Mouse (Mus musculus) CH12.LX (cell line): ENCODE measurements around the gene Ppid. TPM values are rescaled to one million over a fixed set of nuclear protein-coding genes. Genes with fewer than 3 reads are reported as not detected.

Experiments used
- DNase-seq: peaks from one replicate; pipeline ENCODE4 v3.0.0-alpha.2; 2013; ENCODE audit errors: extremely low read depth
- H3K27ac ChIP-seq: 2 replicates; pipeline ENCODE4 v1.5.1; 2012; ENCODE audit warnings: low read depth, mild to moderate bottlenecking, control low read depth, moderate library complexity; ENCODE audit not compliant: insufficient read depth
- H3K27me3 ChIP-seq: replicated peaks from 2 replicates; pipeline ENCODE3; 2012; ENCODE audit warnings: inconsistent platforms
- H3K36me3 ChIP-seq, 2 experiments: replicated peaks in 1 of 2; 2 replicates each; pipeline versions ENCODE3 to v1.6.1; 2012; ENCODE audit warnings: inconsistent platforms in 1 of 2, low read length in 1 of 2, mild to moderate bottlenecking in 1 of 2, mixed read lengths in 1 of 2, moderate library complexity in 1 of 2; ENCODE audit not compliant: control insufficient read depth in 1 of 2, insufficient read depth in 1 of 2
- H3K4me1 ChIP-seq, 2 experiments: 2 replicates each; pipeline ENCODE4 v1.6.1; 2012; ENCODE audit warnings: inconsistent platforms in 1 of 2, moderate library complexity in 1 of 2; ENCODE audit not compliant: insufficient read depth in 2 of 2, control insufficient read depth in 1 of 2
- H3K4me2 ChIP-seq: 2 replicates; pipeline ENCODE4 v1.6.1; 2012; ENCODE audit warnings: low read depth, mild to moderate bottlenecking, control low read depth; ENCODE audit not compliant: poor library complexity, insufficient read depth, severe bottlenecking
- H3K4me3 ChIP-seq, 3 experiments: fragments of 150-350 bp in 1 of 3; sonication (generic) in 1 of 3; replicated peaks in 1 of 3; 2 replicates each; pipeline versions ENCODE3 to v1.5.1; 2011 to 2012; ENCODE audit warnings: low read depth in 2 of 3, low read length in 2 of 3, mild to moderate bottlenecking in 2 of 3, moderate library complexity in 2 of 3, control low read depth in 1 of 3, improper control_type of control experiment in 1 of 3, inconsistent platforms in 1 of 3, mixed read lengths in 1 of 3; ENCODE audit not compliant: poor library complexity in 1 of 3
- H3K79me2 ChIP-seq: replicated peaks from 2 replicates; pipeline ENCODE4 v1.6.1; 2012; ENCODE audit warnings: mild to moderate bottlenecking, moderate library complexity; ENCODE audit not compliant: control insufficient read depth, poor library complexity, insufficient read depth, severe bottlenecking; ENCODE audit errors: extremely low read depth
- H3K9ac ChIP-seq: 2 replicates; pipeline ENCODE4 v1.6.1; 2012; ENCODE audit warnings: low read depth, mild to moderate bottlenecking, control low read depth, moderate library complexity; ENCODE audit not compliant: insufficient read depth
- H3K9me3 ChIP-seq: replicated peaks from 2 replicates; pipeline ENCODE3; 2012; ENCODE audit warnings: low read length, inconsistent platforms, mixed read lengths
- BHLHE40 ChIP-seq: IDR thresholded peaks from 2 replicates; pipeline ENCODE4 v1.6.1; 2011; ENCODE audit warnings: mild to moderate bottlenecking, low read depth, low read length, improper control_type of control experiment
- CHD1 ChIP-seq: IDR thresholded peaks from 2 replicates; pipeline ENCODE4 v1.6.1; 2012; ENCODE audit warnings: low read depth, low read length, improper control_type of control experiment, inconsistent platforms
- CHD2 ChIP-seq: IDR thresholded peaks from 2 replicates; pipeline ENCODE4 v1.6.1; 2011; ENCODE audit warnings: low read length, improper control_type of control experiment
- CTCF ChIP-seq, 2 experiments: IDR thresholded peaks in 1 of 2; conservative IDR thresholded peaks in 1 of 2; 2 replicates each; pipeline ENCODE4 v1.5.1; 2011 to 2012; ENCODE audit warnings: low read depth in 2 of 2, low read length in 2 of 2, improper control_type of control experiment in 1 of 2, inconsistent platforms in 1 of 2, mild to moderate bottlenecking in 1 of 2, moderate library complexity in 1 of 2
- E2F4 ChIP-seq: IDR thresholded peaks from 2 replicates; pipeline ENCODE4 v1.6.1; 2011; ENCODE audit warnings: low read depth, low read length, improper control_type of control experiment; ENCODE audit not compliant: insufficient replicate concordance
- ELF1 ChIP-seq: IDR thresholded peaks from 2 replicates; pipeline ENCODE4 v1.6.1; 2014; ENCODE audit warnings: low read depth, mild to moderate bottlenecking, inconsistent platforms, low read length, improper control_type of control experiment
- EP300 ChIP-seq: IDR thresholded peaks from 2 replicates; pipeline ENCODE4 v1.6.1; 2011; ENCODE audit warnings: low read length, improper control_type of control experiment
- ETS1 ChIP-seq: conservative IDR thresholded peaks from 2 replicates; pipeline ENCODE4 v1.6.1; 2012; ENCODE audit warnings: low read depth, mild to moderate bottlenecking, inconsistent platforms, low read length, improper control_type of control experiment, moderate library complexity
- GABPA ChIP-seq: IDR thresholded peaks from 2 replicates; pipeline ENCODE4 v1.6.1; 2012; ENCODE audit warnings: low read depth, low read length, improper control_type of control experiment, inconsistent platforms; ENCODE audit not compliant: insufficient replicate concordance
- HCFC1 ChIP-seq: IDR thresholded peaks from 2 replicates; pipeline ENCODE4 v1.6.1; 2012; ENCODE audit warnings: low read depth, mild to moderate bottlenecking, inconsistent platforms, low read length, improper control_type of control experiment
- IRF4 ChIP-seq: IDR thresholded peaks from 2 replicates; pipeline ENCODE4 v1.6.1; 2014; ENCODE audit warnings: low read depth, mild to moderate bottlenecking, inconsistent platforms, low read length, improper control_type of control experiment
- JUN ChIP-seq: IDR thresholded peaks from 2 replicates; pipeline ENCODE4 v1.6.1; 2011; ENCODE audit warnings: low read depth, mild to moderate bottlenecking, low read length, improper control_type of control experiment, moderate library complexity; ENCODE audit not compliant: insufficient read depth
- JUND ChIP-seq: conservative IDR thresholded peaks from 2 replicates; pipeline ENCODE4 v1.6.1; 2011; ENCODE audit warnings: low read depth, low read length, improper control_type of control experiment
- KAT2A ChIP-seq: IDR thresholded peaks from 2 replicates; pipeline ENCODE4 v1.6.1; 2012; ENCODE audit warnings: low read length, improper control_type of control experiment, inconsistent platforms; ENCODE audit not compliant: insufficient replicate concordance
- MAFK ChIP-seq: IDR thresholded peaks from 2 replicates; pipeline ENCODE4 v1.6.1; 2011; ENCODE audit warnings: low read length, improper control_type of control experiment; ENCODE audit not compliant: insufficient replicate concordance
- MAX ChIP-seq: IDR thresholded peaks from 2 replicates; pipeline ENCODE4 v1.6.1; 2011; ENCODE audit warnings: low read length, improper control_type of control experiment
- MAZ ChIP-seq: IDR thresholded peaks from 2 replicates; pipeline ENCODE4 v1.6.1; 2012; ENCODE audit warnings: low read depth, mild to moderate bottlenecking, inconsistent platforms, low read length, improper control_type of control experiment, moderate library complexity
- MEF2A ChIP-seq: IDR thresholded peaks from 2 replicates; pipeline ENCODE4 v1.6.1; 2014; ENCODE audit warnings: low read depth, mild to moderate bottlenecking, inconsistent platforms, low read length, improper control_type of control experiment, borderline replicate concordance
- MXI1 ChIP-seq: IDR thresholded peaks from 2 replicates; pipeline ENCODE4 v1.6.1; 2011; ENCODE audit warnings: mild to moderate bottlenecking, low read depth, low read length, improper control_type of control experiment
- MYC ChIP-seq: IDR thresholded peaks from 2 replicates; pipeline ENCODE4 v1.6.1; 2011; ENCODE audit warnings: low read depth, mild to moderate bottlenecking, improper control_type of control experiment, low read length
- NELFE ChIP-seq: IDR thresholded peaks from 2 replicates; pipeline ENCODE4 v1.6.1; 2011; ENCODE audit warnings: low read depth, low read length, improper control_type of control experiment
- NRF1 ChIP-seq: IDR thresholded peaks from 2 replicates; pipeline ENCODE4 v1.6.1; 2014; ENCODE audit warnings: low read depth, mild to moderate bottlenecking, inconsistent platforms, low read length, improper control_type of control experiment, moderate library complexity
- PAX5 ChIP-seq: IDR thresholded peaks from 2 replicates; pipeline ENCODE4 v1.6.1; 2012; ENCODE audit warnings: low read length, inconsistent platforms, mixed read lengths
- POLR2A ChIP-seq: IDR thresholded peaks from 2 replicates; pipeline ENCODE4 v1.6.1; 2011; ENCODE audit warnings: low read depth, mild to moderate bottlenecking, improper control_type of control experiment, low read length
- POLR2AphosphoS2 ChIP-seq: IDR thresholded peaks from 2 replicates; pipeline ENCODE4 v1.6.1; 2011; ENCODE audit warnings: low read depth, low read length, improper control_type of control experiment
- RAD21 ChIP-seq: IDR thresholded peaks from 2 replicates; pipeline ENCODE4 v1.6.1; 2011; ENCODE audit warnings: low read depth, mild to moderate bottlenecking, low read length, improper control_type of control experiment, moderate library complexity
- RCOR1 ChIP-seq: conservative IDR thresholded peaks from 2 replicates; pipeline ENCODE4 v1.6.1; 2012; ENCODE audit warnings: low read depth, mild to moderate bottlenecking, inconsistent platforms, low read length, improper control_type of control experiment
- SMC3 ChIP-seq: IDR thresholded peaks from 2 replicates; pipeline ENCODE4 v1.6.1; 2011; ENCODE audit warnings: low read depth, low read length, improper control_type of control experiment
- TBP ChIP-seq: conservative IDR thresholded peaks from 2 replicates; pipeline ENCODE4 v1.6.1; 2011; ENCODE audit warnings: low read depth, low read length, improper control_type of control experiment
- TCF12 ChIP-seq: IDR thresholded peaks from 2 replicates; pipeline ENCODE4 v1.6.1; 2014; ENCODE audit warnings: low read depth, mild to moderate bottlenecking, inconsistent platforms, low read length, improper control_type of control experiment
- UBTF ChIP-seq: IDR thresholded peaks from 2 replicates; pipeline ENCODE4 v1.6.1; 2012; ENCODE audit warnings: low read depth, mild to moderate bottlenecking, inconsistent platforms, low read length, improper control_type of control experiment, moderate library complexity
- USF1 ChIP-seq: IDR thresholded peaks from 2 replicates; pipeline ENCODE4 v1.6.1; 2014; ENCODE audit warnings: low read depth, mild to moderate bottlenecking, inconsistent platforms, low read length, improper control_type of control experiment
- USF2 ChIP-seq: conservative IDR thresholded peaks from 2 replicates; pipeline ENCODE4 v1.6.1; 2011; ENCODE audit warnings: low read depth, low read length, improper control_type of control experiment
- ZC3H11A ChIP-seq: IDR thresholded peaks from 2 replicates; pipeline ENCODE4 v1.6.1; 2012; ENCODE audit warnings: low read depth, mild to moderate bottlenecking, inconsistent platforms, low read length, improper control_type of control experiment
- ZKSCAN1 ChIP-seq: IDR thresholded peaks from 2 replicates; pipeline ENCODE4 v1.6.1; 2012; ENCODE audit warnings: low read depth, inconsistent platforms, low read length, improper control_type of control experiment, borderline replicate concordance
- ZMIZ1 ChIP-seq: IDR thresholded peaks from 2 replicates; pipeline ENCODE4 v1.6.1; 2012; ENCODE audit warnings: low read depth, mild to moderate bottlenecking, inconsistent platforms, low read length, improper control_type of control experiment
- ZNF384 ChIP-seq: IDR thresholded peaks from 2 replicates; pipeline ENCODE4 v1.6.1; 2012; ENCODE audit warnings: low read depth, low read length, improper control_type of control experiment, inconsistent platforms
- dilution Hi-C: fragments of 300-500 bp; cut with MboI; formaldehyde crosslinking; loops from 2 replicates; pipeline ENCODE4 v1.14.3; 2020; ENCODE audit warnings: low sequenced_read_pairs; ENCODE audit not compliant: extremely low pct_unique_long_range_greater_than_20kb, extremely low pct_ligation_motif_present
- in situ Hi-C: fragments of 300-500 bp; cut with MboI; formaldehyde crosslinking; loops from 3 replicates; pipeline ENCODE4 v1.14.3; 2019; ENCODE audit warnings: low sequenced_read_pairs, low pct_ligation_motif_present, low pct_unique_long_range_greater_than_20kb, mixed read lengths
- polyA plus RNA-seq: library from polyadenylated mRNA; unstranded; fragments of >175 nt; gene quantifications from 2 replicates; pipeline ENCODE4 v1.2.1, GENCODE M21; 2012; ENCODE audit warnings: low read depth; ENCODE audit not compliant: insufficient read length
- total RNA-seq, 2 experiments: library from RNA; depleted of rRNA; stranded (reverse); fragments of 300-350 nt in 1 of 2; fragments of >200 nt in 1 of 2; gene quantifications; 2 replicates each; pipeline ENCODE4 v1.2.3; 2012 to 2014

The Ppid gene
- total RNA-seq (2012; rRNA removed) (129 and 190 TPM in 2 replicates), total RNA-seq (2014; rRNA removed) (438 and 542 TPM in 2 replicates), polyA plus RNA-seq (335 and 389 TPM in 2 replicates)

DNA sequence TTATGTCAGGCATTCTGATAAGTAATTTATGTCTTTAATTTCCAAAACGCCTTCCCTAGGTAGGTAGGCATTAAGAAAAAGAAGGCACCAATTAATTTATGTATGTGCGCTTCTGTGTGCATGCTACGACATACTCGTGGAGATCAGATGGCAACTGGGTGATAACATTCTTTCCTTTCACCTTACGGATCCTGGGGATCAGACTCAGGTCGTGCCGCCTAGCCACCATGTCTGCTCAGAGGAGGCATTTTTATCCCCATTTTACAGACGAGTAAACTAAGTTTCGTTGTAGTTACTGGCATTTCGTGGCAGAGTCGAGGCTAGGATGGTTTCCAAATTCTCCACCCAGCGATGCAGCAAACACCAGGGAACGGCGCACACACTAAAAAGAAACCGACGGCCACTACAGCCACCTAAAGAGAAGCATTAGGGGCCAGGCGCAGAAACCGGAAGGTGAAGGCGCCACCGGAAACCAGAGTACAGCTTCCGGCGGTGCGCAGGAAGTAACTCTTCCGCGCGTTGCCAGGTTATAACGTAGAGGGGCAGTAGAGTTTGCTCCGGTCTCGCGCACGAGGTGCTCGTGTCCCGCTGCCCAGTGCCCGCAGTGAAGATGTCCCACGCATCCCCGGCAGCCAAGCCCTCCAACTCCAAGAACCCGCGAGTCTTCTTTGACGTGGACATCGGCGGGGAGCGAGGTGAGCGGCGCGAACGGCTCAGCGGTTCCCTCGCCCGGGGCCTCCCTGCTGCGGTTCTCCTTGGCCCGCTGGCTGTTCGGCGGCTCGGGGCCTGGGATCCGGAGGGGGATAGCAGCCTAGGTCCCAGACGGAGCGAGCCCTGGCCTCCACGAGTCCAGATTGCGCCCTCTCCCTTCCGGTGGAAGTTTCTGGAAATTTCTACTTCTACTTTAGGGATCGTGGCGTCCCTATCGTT is at the start of gene Ppid:
TSS of gene Ppid (plus strand) at position 480 of the 930 bp plus-strand sequence.
- Histone ChIP-seq H3K4me2 (peak within 1 kb of the TSS; percentile 74), H3K4me1 (peaks cover 2 to 21% of the 10 kb centered on the region in 2 experiments; a peak in 3 of 4 replicates), H3K36me3 (peaks cover 19 to 29% of the 10 kb centered on the region in 2 experiments), H3K9me3 (no peaks in the 10 kb centered on the region), H3K4me3 (peak within 1 kb of the TSS; percentile 83 to 97 (median 83)), H3K9ac (peak within 1 kb of the TSS; percentile 89), H3K79me2 (peaks cover 41% of the 10 kb centered on the region), H3K27ac (peak within 1 kb of the TSS; percentile 51; the same call in 1 of the 2 replicates), H3K27me3 (no peaks in the 10 kb centered on the region)
- dilution Hi-C loops (loop anchor here (25.0 kb wide), 1 partner anchor 379 kb away; no protein-coding TSS in a partner anchor), in situ Hi-C loops (loop anchor here (25.0 kb wide), 1 partner anchor 629 kb away; no protein-coding TSS in a partner anchor)
- peak; percentile 86 for DNase-seq
- TF ChIP-seq NELFE: peak; percentile 94
- TF ChIP-seq NRF1: peak; percentile 56
- no peak for TF ChIP-seq SMC3
- peak; percentile 63 for TF ChIP-seq BHLHE40
- TF ChIP-seq ELF1: peak; percentile 90
- peak; percentile 84; the same call in 1 of the 2 replicates for TF ChIP-seq KAT2A
- TF ChIP-seq ZNF384: no peak
- TF ChIP-seq MAX: peak; percentile 83; the same call in 1 of the 2 replicates
- peak; percentile 98 for TF ChIP-seq POLR2A
- TF ChIP-seq ZKSCAN1: no peak
- no peak; the same call in 1 of the 2 replicates for TF ChIP-seq JUN
- no peak for TF ChIP-seq USF2
- no peak for TF ChIP-seq MEF2A
- no peak for TF ChIP-seq E2F4
- no peak for TF ChIP-seq UBTF
- peak; percentile 73; the same call in 1 of the 2 replicates for TF ChIP-seq POLR2AphosphoS2
- TF ChIP-seq USF1: no peak
- no peak; the same call in 1 of the 2 replicates for TF ChIP-seq IRF4
- no peak for TF ChIP-seq GABPA
- TF ChIP-seq TBP: peak; percentile 83
- no peak for TF ChIP-seq MAFK
- TF ChIP-seq PAX5: no peak
- TF ChIP-seq MAZ: no peak
- no peak for TF ChIP-seq EP300
- peak; percentile 95 for TF ChIP-seq MYC
- peak; percentile 87 for TF ChIP-seq HCFC1
- peak; percentile 88 for TF ChIP-seq TCF12
- no peak for TF ChIP-seq ZC3H11A
- TF ChIP-seq ETS1: no peak
- no peak for TF ChIP-seq RAD21
- TF ChIP-seq CHD2: no peak
- no peak; the same call in none of the 2 replicates for TF ChIP-seq ZMIZ1
- TF ChIP-seq JUND: no peak
- peak; percentile 78; the same call in 1 of the 2 replicates for TF ChIP-seq CHD1
- peak; percentile 86 for TF ChIP-seq MXI1
- peak in 1 of 2 experiments; percentile 27; a peak in 2 of 4 replicates for TF ChIP-seq CTCF (conservative IDR thresholded peaks at IDR 0.05 in 1 of 2, IDR thresholded peaks at IDR 0.05 in 1 of 2; ENCODE audit: low read depth in 2 of 2, low read length in 2 of 2)
- 0 out of 2 replicates have a peak, but pooled peaks have one; percentile 30 for TF ChIP-seq RCOR1
